Mouse (Mus musculus): ENCODE data around the gene Cpm. TPM values are rescaled to one million over a fixed set of nuclear protein-coding genes. Genes with fewer than 3 reads are reported as not detected.
"Not testable (repeated sequence)": the region's sequence is repeated elsewhere in the genome, so short reads cannot be mapped to it uniquely, and the experiment has no call there.

Cpm gene
- total and polyA plus RNA-seq, 2 experiments from 2014 or later = 2.3 to 2.4 TPM

- DNase-seq (ENCODE audit: low spot score) (no peak), ATAC-seq (no peak)
- WGBS = 87% methylated on average over 3 of the region's 3 CpGs
- Histone ChIP-seq H3K27me3 (ENCODE audit: insufficient read depth, low read length) (no peaks in the 10 kb centered on the region), H3K4me1 (ENCODE audit: insufficient read depth, low read length) (no peaks in the 10 kb centered on the region), H3K9me3 (ENCODE audit: low read length) (no peaks in the 10 kb centered on the region), H3K36me3 (ENCODE audit: insufficient read depth, low read length) (peaks cover 41% of the 10 kb centered on the region), H3K9ac (replicated peaks; ENCODE audit: low read length) (no peak overlapping the region), H3K4me3 (ENCODE audit: low read length) (no peak overlapping the region), H3K27ac (no peak overlapping the region), H3K4me2 (ENCODE audit: low read depth, low read length) (no peak overlapping the region)
- TF ChIP-seq CTCF (IDR thresholded peaks at IDR 0.05; ENCODE audit: low read depth) = no peak
Observed at GRCm38 (mm10) chr10:117703506-117703905, 74.2 kb downstream of the Cpm start.

- WGBS = 97% methylated on average over 6 of the region's 6 CpGs
Observed at GRCm38 (mm10) chr10:117704314-117704963, 75.1 kb downstream of the Cpm start.

GRCm38 (mm10) chr10:117704964-117705335 is 75.7 kb downstream of the Cpm start:
- Histone ChIP-seq H3K9ac (replicated peaks; ENCODE audit: low read length) (no peak overlapping the region), H3K27me3 (ENCODE audit: insufficient read depth, low read length) (no peaks in the 10 kb centered on the region), H3K27ac (no peak overlapping the region), H3K9me3 (ENCODE audit: low read length) (no peaks in the 10 kb centered on the region), H3K4me1 (ENCODE audit: insufficient read depth, low read length) (peaks cover 5% of the 10 kb centered on the region; the same call in 1 of the 2 replicates), H3K4me2 (ENCODE audit: low read depth, low read length) (no peak overlapping the region), H3K36me3 (ENCODE audit: insufficient read depth, low read length) (peaks cover 33% of the 10 kb centered on the region), H3K4me3 (ENCODE audit: low read length) (no peak overlapping the region)
- no peak for DNase-seq (ENCODE audit: low spot score)
- WGBS = 97% methylated on average over 6 of the region's 6 CpGs
- TF ChIP-seq CTCF (IDR thresholded peaks at IDR 0.05; ENCODE audit: low read depth) = no peak
- ATAC-seq = no peak

More at GRCm38 (mm10) chr10:117704314-117704963, 75.1 kb downstream of the Cpm start:
- not testable (repeated sequence) for H3K27me3 ChIP-seq (ENCODE audit: insufficient read depth, low read length); DNase-seq (ENCODE audit: low spot score); H3K4me3 ChIP-seq (ENCODE audit: low read length); H3K4me2 ChIP-seq (ENCODE audit: low read depth, low read length); H3K4me1 ChIP-seq (ENCODE audit: insufficient read depth, low read length); H3K9me3 ChIP-seq (ENCODE audit: low read length); H3K9ac ChIP-seq (replicated peaks; ENCODE audit: low read length); ATAC-seq; H3K27ac ChIP-seq
- H3K36me3 ChIP-seq (ENCODE audit: insufficient read depth, low read length) = peaks cover 37% of the 10 kb centered on the region

GRCm38 (mm10) chr10:117705806-117706205 is 76.5 kb downstream of the Cpm start:
- TF ChIP-seq CTCF (IDR thresholded peaks at IDR 0.05; ENCODE audit: low read depth) = no peak
- DNase-seq (ENCODE audit: low spot score) (no peak), ATAC-seq (no peak)
- Histone ChIP-seq H3K9me3 (ENCODE audit: low read length) (no peaks in the 10 kb centered on the region), H3K4me3 (ENCODE audit: low read length) (no peak overlapping the region), H3K4me2 (ENCODE audit: low read depth, low read length) (no peak overlapping the region), H3K4me1 (ENCODE audit: insufficient read depth, low read length) (peaks cover 5% of the 10 kb centered on the region; the same call in 1 of the 2 replicates), H3K36me3 (ENCODE audit: insufficient read depth, low read length) (peaks cover 26% of the 10 kb centered on the region), H3K27me3 (ENCODE audit: insufficient read depth, low read length) (no peaks in the 10 kb centered on the region), H3K27ac (no peak overlapping the region), H3K9ac (replicated peaks; ENCODE audit: low read length) (no peak overlapping the region)

GRCm38 (mm10) chr10:117706440-117706839 is 77.1 kb downstream of the Cpm start:
- Histone ChIP-seq H3K27ac (no peak overlapping the region), H3K36me3 (ENCODE audit: insufficient read depth, low read length) (peaks cover 23% of the 10 kb centered on the region), H3K4me2 (ENCODE audit: low read depth, low read length) (no peak overlapping the region), H3K9me3 (ENCODE audit: low read length) (no peaks in the 10 kb centered on the region), H3K4me1 (ENCODE audit: insufficient read depth, low read length) (peaks cover 5% of the 10 kb centered on the region; the same call in 1 of the 2 replicates), H3K27me3 (ENCODE audit: insufficient read depth, low read length) (no peaks in the 10 kb centered on the region), H3K9ac (replicated peaks; ENCODE audit: low read length) (no peak overlapping the region), H3K4me3 (ENCODE audit: low read length) (no peak overlapping the region)
- DNase-seq (ENCODE audit: low spot score) (no peak), ATAC-seq (no peak)
- TF ChIP-seq CTCF (IDR thresholded peaks at IDR 0.05; ENCODE audit: low read depth) = no peak
- 79% methylated on average over 6 of the region's 6 CpGs for WGBS

- H3K9ac ChIP-seq (replicated peaks; ENCODE audit: low read length) = no peak overlapping the region
- no peak overlapping the region for H3K4me2 ChIP-seq (ENCODE audit: low read depth, low read length)
- no peaks in the 10 kb centered on the region for H3K27me3 ChIP-seq (ENCODE audit: insufficient read depth, low read length)
- H3K4me3 ChIP-seq (ENCODE audit: low read length) = no peak overlapping the region
- DNase-seq (ENCODE audit: low spot score) (no peak), ATAC-seq (no peak)
- peaks cover 16% of the 10 kb centered on the region for H3K36me3 ChIP-seq (ENCODE audit: insufficient read depth, low read length)
- H3K27ac ChIP-seq = no peak overlapping the region
- H3K9me3 ChIP-seq (ENCODE audit: low read length) = no peaks in the 10 kb centered on the region
- no peak for TF ChIP-seq CTCF (IDR thresholded peaks at IDR 0.05; ENCODE audit: low read depth)
- 95% methylated on average over 2 of the region's 2 CpGs for WGBS
- H3K4me1 ChIP-seq (ENCODE audit: insufficient read depth, low read length) = peaks cover 5% of the 10 kb centered on the region; the same call in 1 of the 2 replicates
Observed at GRCm38 (mm10) chr10:117707114-117707838, 78.0 kb downstream of the Cpm start.

- ATAC-seq = no peak
- no peak for TF ChIP-seq CTCF (IDR thresholded peaks at IDR 0.05; ENCODE audit: low read depth)
- no peak overlapping the region for H3K9ac ChIP-seq (replicated peaks; ENCODE audit: low read length)
- H3K27me3 ChIP-seq (ENCODE audit: insufficient read depth, low read length) = no peaks in the 10 kb centered on the region
- no peak overlapping the region for H3K27ac ChIP-seq
- no peaks in the 10 kb centered on the region for H3K9me3 ChIP-seq (ENCODE audit: low read length)
- H3K4me3 ChIP-seq (ENCODE audit: low read length) = peak overlapping the region; percentile 97; the same call in 1 of the 2 replicates
- no peak overlapping the region for H3K4me2 ChIP-seq (ENCODE audit: low read depth, low read length)
- H3K4me1 ChIP-seq (ENCODE audit: insufficient read depth, low read length) = peaks cover 5% of the 10 kb centered on the region; the same call in 1 of the 2 replicates
- DNase-seq (ENCODE audit: low spot score) = no peak
- H3K36me3 ChIP-seq (ENCODE audit: insufficient read depth, low read length) = peaks cover 9% of the 10 kb centered on the region
- WGBS = 96% methylated on average over 2 of the region's 2 CpGs
Observed at GRCm38 (mm10) chr10:117708376-117708775, 79.1 kb downstream of the Cpm start.

All from hindbrain, postnatal 0 days (tissue).